Mouse (Mus musculus): ENCODE results near the gene Idua. TPM values are rescaled to one million over a fixed set of nuclear protein-coding genes. Genes with fewer than 3 reads are reported as not detected.
A peak's percentile ranks its signal among the peaks of the same experiment; 100 is the strongest.

Idua gene
- total RNA-seq, 2 experiments from 2014 or later: 13.8 to 18.8 TPM

GRCm38 (mm10) chr5:108676772-108677498, 16.8 kb downstream of the Idua start:
- DNase-seq (ENCODE audit: low spot score in 2 of 2): no peak
- intact Hi-C loops (cut with DNase I): no loop called here

GRCm38 (mm10) chr5:108677605-108678295, 17.6 kb downstream of the Idua start:
- peak; percentile 82 to 84 for DNase-seq (ENCODE audit: low spot score in 2 of 2)
- intact Hi-C loops (cut with DNase I): no loop called here

DNA sequence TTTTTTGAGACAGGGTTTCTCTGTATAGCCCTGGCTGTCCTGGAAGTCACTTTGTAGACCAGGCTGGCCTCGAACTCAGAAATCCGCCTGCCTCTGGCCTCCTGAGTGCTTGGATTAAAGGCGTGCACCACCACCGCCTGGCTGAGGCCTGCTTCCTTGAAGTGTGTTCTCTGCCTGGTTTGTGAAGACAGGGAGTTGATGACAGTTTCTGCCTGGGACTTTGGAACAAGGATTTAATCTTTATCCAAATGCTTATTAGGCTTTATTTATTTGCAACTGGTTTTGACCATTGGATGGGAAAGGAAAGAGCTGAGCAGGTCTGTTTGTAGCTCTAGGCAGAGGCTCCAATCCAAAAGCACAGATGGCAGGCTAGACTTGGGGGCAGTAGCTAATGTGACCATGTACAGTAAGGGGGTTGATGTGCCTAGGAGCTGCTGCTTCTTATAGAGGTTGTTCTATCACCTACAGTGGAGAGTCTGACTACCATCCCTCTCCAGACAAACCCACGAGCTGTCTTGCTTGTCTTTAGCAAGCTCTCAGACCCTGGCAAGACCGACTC, 18.2 kb downstream of the Idua start:
- intact Hi-C loops (cut with DNase I): no loop called here
- DNase-seq (ENCODE audit: low spot score in 2 of 2): no peak

DNA sequence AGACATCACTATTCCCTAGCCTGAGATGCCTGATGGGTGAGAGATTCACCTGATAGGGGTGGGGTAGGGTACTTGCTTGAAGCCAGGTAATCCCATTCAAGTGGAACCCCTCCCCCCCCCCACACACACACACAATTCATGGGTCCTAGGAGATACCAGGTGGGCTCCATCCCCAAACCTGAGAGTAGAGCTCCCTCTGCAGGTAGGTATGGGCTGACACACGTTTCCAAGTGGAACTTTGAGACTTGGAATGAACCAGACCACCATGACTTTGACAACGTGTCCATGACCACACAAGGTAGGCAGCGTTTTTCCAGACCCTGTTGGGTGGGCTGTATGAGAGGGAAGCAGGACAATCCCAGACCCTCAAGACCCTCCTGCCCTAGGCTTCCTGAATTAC, 19.8 kb downstream of the Idua start:
- no peak for DNase-seq (ENCODE audit: low spot score in 2 of 2)
- intact Hi-C loops (cut with DNase I): no loop called here

- intact Hi-C loops (cut with DNase I): no loop called here
- no peak for DNase-seq (ENCODE audit: low spot score in 2 of 2)
Observed at GRCm38 (mm10) chr5:108680871-108681270, 20.7 kb downstream of the Idua start.

- intact Hi-C loops (cut with DNase I): no loop called here
- DNase-seq (ENCODE audit: low spot score in 2 of 2): no peak
Observed at GRCm38 (mm10) chr5:108689091-108689490, 29.0 kb downstream of the Idua start.

DNA sequence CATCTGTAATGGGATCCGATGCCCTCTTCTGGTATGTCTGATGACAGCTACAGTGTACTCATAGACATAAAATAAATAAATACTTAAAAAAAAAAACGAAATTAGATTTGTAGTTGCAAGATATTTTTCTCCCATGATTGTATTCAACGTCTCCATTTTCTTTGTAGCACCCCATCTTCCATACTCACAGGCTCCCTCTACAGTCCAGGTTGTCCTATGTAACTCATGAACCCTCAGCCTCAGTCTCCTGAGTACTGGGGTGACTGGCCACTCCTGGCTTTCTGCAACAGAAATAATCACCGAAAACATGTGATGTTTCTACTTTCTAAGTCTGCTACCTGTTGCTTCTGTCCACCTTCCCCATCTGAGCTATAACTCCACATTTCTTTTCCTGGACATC, 31.0 kb downstream of the Idua start:
- intact Hi-C loops (cut with DNase I): no loop called here
- DNase-seq (ENCODE audit: low spot score in 2 of 2): no peak

GRCm38 (mm10) chr5:108692271-108692670, 32.1 kb downstream of the Idua start, which contains the start of gene Fgfrl1:
TSS of gene Fgfrl1 (plus strand) at chr5:108692382.
- intact Hi-C loops (cut with DNase I): loop anchor here (2.0 kb wide), 1 partner anchor 35 kb away; no protein-coding TSS in a partner anchor
- DNase-seq (ENCODE audit: low spot score in 2 of 2): no peak

DNA sequence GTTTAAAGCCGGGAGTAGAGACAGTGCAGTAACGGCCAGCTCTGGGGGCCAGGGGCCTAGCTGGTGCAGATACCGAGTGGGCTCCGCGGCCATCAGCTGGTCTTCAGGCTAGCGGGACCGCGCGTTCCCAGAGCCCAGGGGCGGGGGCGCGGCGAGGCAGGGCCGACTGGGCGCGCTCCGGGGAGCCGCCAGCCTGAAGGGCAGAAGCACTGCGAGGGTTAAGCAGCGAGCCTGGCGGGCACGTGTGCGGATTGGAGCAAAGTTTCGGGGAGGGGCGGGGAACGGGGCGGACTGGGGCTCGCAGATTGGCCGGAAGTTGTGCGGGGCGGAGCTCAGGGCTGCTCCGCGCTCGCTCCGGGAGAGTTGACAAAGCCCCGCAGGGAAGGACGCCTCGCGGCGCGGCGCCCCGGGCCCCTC, 33.7 kb downstream of the Idua start:
- peak; percentile 57 to 61 for DNase-seq (ENCODE audit: low spot score in 2 of 2)
- intact Hi-C loops (cut with DNase I): loop anchor here (2.0 kb wide), 1 partner anchor 33 kb away; no protein-coding TSS in a partner anchor

- DNase-seq (ENCODE audit: low spot score in 2 of 2): no peak
- intact Hi-C loops (cut with DNase I): no loop called here
Observed at GRCm38 (mm10) chr5:108694352-108695261, 34.5 kb downstream of the Idua start.

DNA sequence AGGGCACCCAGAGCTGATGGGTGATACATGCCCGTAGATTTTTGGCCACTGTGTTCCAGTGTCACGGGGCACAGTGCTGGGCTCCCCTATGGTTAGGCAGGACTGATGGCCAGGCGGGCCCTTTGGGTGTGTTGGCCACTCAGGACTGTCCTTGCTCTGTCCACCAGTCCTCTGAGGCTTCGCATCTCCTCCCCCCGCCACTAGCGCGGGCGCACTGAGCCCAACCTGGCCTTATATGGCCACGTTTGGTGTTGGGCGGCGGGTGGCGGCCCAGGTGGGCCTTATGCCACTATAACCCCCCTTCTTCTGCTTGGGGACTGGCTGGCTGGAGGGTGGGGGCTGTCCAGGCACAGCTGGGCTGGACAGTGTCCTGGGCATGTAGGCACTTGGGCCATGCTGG, 35.7 kb downstream of the Idua start:
- DNase-seq (ENCODE audit: low spot score in 2 of 2): no peak
- intact Hi-C loops (cut with DNase I): no loop called here

GRCm38 (mm10) chr5:108696542-108696941, 36.4 kb downstream of the Idua start:
- intact Hi-C loops (cut with DNase I): no loop called here
- no peak for DNase-seq (ENCODE audit: low spot score in 2 of 2)

GRCm38 (mm10) chr5:108697341-108697753, 37.2 kb downstream of the Idua start:
- intact Hi-C loops (cut with DNase I): no loop called here

GRCm38 (mm10) chr5:108700346-108700745, 40.2 kb downstream of the Idua start:
- intact Hi-C loops (cut with DNase I): no loop called here

More at GRCm38 (mm10) chr5:108697341-108697753, 37.2 kb downstream of the Idua start:
- peak; percentile 23 to 31 for DNase-seq (ENCODE audit: low spot score in 2 of 2)

GRCm38 (mm10) chr5:108701341-108702021, 41.4 kb downstream of the Idua start:
- intact Hi-C loops (cut with DNase I): no loop called here
- DNase-seq (ENCODE audit: low spot score in 2 of 2): no peak

More at GRCm38 (mm10) chr5:108700346-108700745, 40.2 kb downstream of the Idua start:
- no peak for DNase-seq (ENCODE audit: low spot score in 2 of 2)

DNA sequence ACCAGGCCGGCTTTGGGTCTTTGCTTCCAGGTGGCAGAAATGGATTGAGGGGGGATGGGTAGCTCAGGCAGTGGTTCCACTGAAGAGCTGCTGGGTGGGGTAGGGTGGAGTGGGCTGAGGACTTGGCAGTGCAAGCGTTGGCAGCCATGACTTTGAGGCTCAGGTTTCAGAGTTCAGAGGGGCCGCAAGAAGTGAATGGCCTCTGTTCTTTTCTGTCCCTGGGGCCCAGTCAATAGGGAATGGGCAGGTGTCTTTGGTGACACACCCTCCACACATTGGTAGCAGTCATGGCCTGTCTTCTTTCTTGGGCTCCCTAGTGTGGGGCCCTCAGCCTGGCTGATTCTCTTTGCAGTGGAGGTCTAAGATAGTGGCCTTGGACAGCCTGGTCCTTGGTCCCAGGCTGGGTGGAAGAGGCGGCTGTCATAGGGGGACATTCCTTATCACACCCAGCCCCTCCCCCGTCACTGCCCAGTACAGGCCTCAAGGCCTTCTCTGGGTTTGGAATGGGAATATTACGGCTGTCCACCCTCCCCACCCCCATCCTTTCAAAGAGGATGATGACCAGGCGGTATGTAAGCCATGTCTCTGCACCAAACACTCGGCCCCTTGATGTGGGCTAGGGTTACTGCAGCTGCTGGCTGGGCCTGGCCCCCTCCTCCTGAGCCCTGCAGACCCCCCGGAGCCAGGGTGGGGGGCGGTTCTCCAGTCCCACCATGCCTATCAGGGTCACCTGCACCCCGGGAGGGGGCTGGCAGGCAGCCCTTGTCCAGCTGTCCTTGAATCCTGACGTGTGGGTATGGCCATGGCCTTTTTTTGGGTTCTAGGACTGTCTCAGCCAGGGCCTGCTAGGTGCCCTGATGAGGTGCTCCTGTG, 43.9 kb downstream of the Idua start:
- no peak for DNase-seq (ENCODE audit: low spot score in 2 of 2)
- intact Hi-C loops (cut with DNase I): no loop called here

DNA sequence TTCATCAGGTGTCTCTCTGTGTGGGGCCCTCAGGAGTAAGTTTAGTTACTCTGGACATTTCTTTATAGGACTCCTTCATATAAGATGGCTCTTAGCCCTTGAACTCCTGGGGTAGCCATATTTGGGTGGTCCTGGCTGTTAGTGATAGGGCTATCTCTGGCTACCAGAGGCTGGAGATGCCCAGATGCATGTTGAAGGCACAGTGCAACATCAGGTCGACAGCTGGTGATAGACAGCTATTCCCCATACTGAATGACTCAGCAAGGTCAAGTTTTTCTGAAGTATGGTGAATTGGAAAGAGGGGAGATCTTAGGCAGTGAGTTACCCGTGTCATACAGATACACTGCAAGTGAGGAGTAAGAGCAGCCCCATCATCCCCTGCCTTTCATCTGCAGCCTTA, 47.6 kb downstream of the Idua start:
- DNase-seq (ENCODE audit: low spot score in 2 of 2): no peak
- intact Hi-C loops (cut with DNase I): no loop called here

GRCm38 (mm10) chr5:108708419-108708818, 48.3 kb downstream of the Idua start:
- no peak for DNase-seq (ENCODE audit: low spot score in 2 of 2)
- intact Hi-C loops (cut with DNase I): no loop called here
